Mouse (Mus musculus): Measurements from ENCODE around the gene Tapbp.
"Not testable (repeated sequence)": the region's sequence is repeated elsewhere in the genome, so short reads cannot be mapped to it uniquely, and the experiment has no call there.

Tapbp gene

GRCm38 (mm10) chr17:33941381-33941780 is 25.7 kb downstream of the Tapbp start:
- DNase-seq (ENCODE audit: low read depth, low spot score): no peak

- DNase-seq (ENCODE audit: low read depth, low spot score): no peak
These were observed 27.8 kb downstream of the Tapbp start for GRCm38 (mm10) chr17:33943454-33943853.

GRCm38 (mm10) chr17:33947430-33948089 is 31.9 kb downstream of the Tapbp start:
- DNase-seq (ENCODE audit: low read depth, low spot score): no peak

- no peak for DNase-seq (ENCODE audit: low read depth, low spot score)
These were observed 32.6 kb downstream of the Tapbp start for GRCm38 (mm10) chr17:33948090-33948904.

GRCm38 (mm10) chr17:33948905-33949537 is 33.3 kb downstream of the Tapbp start:
- no peak for DNase-seq (ENCODE audit: low read depth, low spot score)

- DNase-seq (ENCODE audit: low read depth, low spot score): no peak
These were observed 34.5 kb downstream of the Tapbp start for GRCm38 (mm10) chr17:33950131-33950625.

- DNase-seq (ENCODE audit: low read depth, low spot score): peak; percentile 72
These were observed 35.6 kb downstream of the Tapbp start, which contains the start of gene B3galt4 for GRCm38 (mm10) chr17:33951021-33951946. B3galt4 (minus strand) TSS chr17:33951488.

- DNase-seq (ENCODE audit: low read depth, low spot score): not testable (repeated sequence)
These were observed 36.3 kb downstream of the Tapbp start for GRCm38 (mm10) chr17:33952015-33952414.

- DNase-seq (ENCODE audit: low read depth, low spot score): no peak
These were observed 37.2 kb downstream of the Tapbp start for GRCm38 (mm10) chr17:33952879-33953278.

- DNase-seq (ENCODE audit: low read depth, low spot score): no peak
These were observed 37.6 kb downstream of the Tapbp start for GRCm38 (mm10) chr17:33953310-33953709.

GRCm38 (mm10) chr17:33953961-33954565 is 38.4 kb downstream of the Tapbp start:
- no peak for DNase-seq (ENCODE audit: low read depth, low spot score)

- no peak for DNase-seq (ENCODE audit: low read depth, low spot score)
These were observed 39.2 kb downstream of the Tapbp start for GRCm38 (mm10) chr17:33954646-33955554.

- peak; percentile 97 for DNase-seq (ENCODE audit: low read depth, low spot score)
These were observed 40.0 kb downstream of the Tapbp start, which contains the start of the genes Vps52 and Rps18 for GRCm38 (mm10) chr17:33955555-33956214. Vps52 (plus strand) TSS chr17:33955812. Rps18 (minus strand) TSS chr17:33956001.

GRCm38 (mm10) chr17:33956336-33956735 is 40.6 kb downstream of the Tapbp start:
- no peak for DNase-seq (ENCODE audit: low read depth, low spot score)

- DNase-seq (ENCODE audit: low read depth, low spot score): no peak
These were observed 41.8 kb downstream of the Tapbp start for GRCm38 (mm10) chr17:33957493-33957892.

GRCm38 (mm10) chr17:33958451-33958850 is 42.8 kb downstream of the Tapbp start:
- no peak for DNase-seq (ENCODE audit: low read depth, low spot score)

- no peak for DNase-seq (ENCODE audit: low read depth, low spot score)
These were observed 43.4 kb downstream of the Tapbp start for GRCm38 (mm10) chr17:33959135-33959534.

- DNase-seq (ENCODE audit: low read depth, low spot score): no peak
These were observed 44.2 kb downstream of the Tapbp start for GRCm38 (mm10) chr17:33959948-33960347.

GRCm38 (mm10) chr17:33962876-33963275 is 47.2 kb downstream of the Tapbp start:
- no peak for DNase-seq (ENCODE audit: low read depth, low spot score)

All from c-Kit-negative CD71-positive TER-119-positive erythroid progenitor cells, embryonic 14.5 days (primary cell).